Mouse (Mus musculus) left cerebral cortex, adult 8-10 months (tissue): ENCODE measurements around the gene Rprd1b. TPM values are rescaled to one million over a fixed set of nuclear protein-coding genes. Genes with fewer than 3 reads are reported as not detected.

Experiments
- DNase-seq, 2 experiments: peaks; one replicate each; pipeline ENCODE4 v3.0.0; 2022; ENCODE audit warnings: low spot score in 2 of 2
- total RNA-seq, 4 experiments: library from RNA; stranded (reverse); gene quantifications; 2 replicates each; pipeline ENCODE4 v1.2.4; 2022

Gene Rprd1b
- total RNA-seq, result 10 to 100 TPM; 64.6 to 72.5 (median 68.2) TPM

- DNase-seq, result peak; percentile 87 to 96
These were observed at the start of gene Rprd1b, which contains the start of gene Tti1 for GRCm38 (mm10) chr2:158028354-158028863. Gene Rprd1b, plus strand, starts transcription at chr2:158028497. Gene Tti1, minus strand, starts transcription at chr2:158028433.

DNA sequence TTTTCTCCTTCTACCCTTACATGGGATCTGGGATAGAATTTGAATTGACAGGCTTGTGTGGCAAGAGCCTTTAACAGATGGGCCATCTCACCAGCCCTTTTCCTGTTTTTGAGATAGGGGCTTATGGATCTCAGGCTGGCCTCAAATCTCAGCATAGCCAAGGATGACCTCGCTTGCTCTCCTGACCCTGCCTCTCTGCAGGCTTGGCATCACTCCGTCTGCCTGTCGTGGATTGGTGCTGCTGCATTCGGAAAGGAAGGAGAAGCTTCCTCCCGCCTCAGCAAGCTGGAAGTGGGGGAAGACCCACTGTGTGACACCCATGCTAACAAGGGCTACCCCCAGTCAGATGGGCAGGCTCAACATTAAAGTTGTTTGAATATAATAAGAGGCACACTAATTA lies 49.1 kb upstream of the Rprd1b start:
- DNase-seq, result no peak

GRCm38 (mm10) chr2:157982727-157983126 lies 45.6 kb upstream of the Rprd1b start:
- DNase-seq, result no peak

- no peak for DNase-seq
These were observed 45.0 kb upstream of the Rprd1b start for GRCm38 (mm10) chr2:157983276-157983675.

GRCm38 (mm10) chr2:157985611-157986010 lies 42.7 kb upstream of the Rprd1b start:
- DNase-seq, result no peak

DNA sequence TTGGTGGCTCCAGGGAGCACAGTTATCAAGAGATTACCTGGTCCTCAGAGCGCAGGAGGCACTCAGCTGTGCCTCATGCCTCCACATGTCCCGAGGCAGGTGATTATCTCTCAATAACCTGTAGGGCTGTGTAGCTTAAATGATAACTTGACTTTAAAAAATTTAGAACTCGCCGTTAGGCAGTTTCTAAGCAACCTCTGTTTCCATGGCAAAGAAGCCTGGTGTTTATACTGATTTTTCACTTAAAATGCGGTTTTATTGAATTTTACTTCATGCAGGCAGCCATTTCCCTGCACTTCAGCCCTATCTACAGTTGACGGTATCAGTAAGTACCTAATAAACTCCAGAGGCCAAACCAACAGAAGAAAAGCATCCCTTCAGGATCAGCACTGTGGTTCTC lies 42.1 kb upstream of the Rprd1b start:
- DNase-seq, result no peak

DNA sequence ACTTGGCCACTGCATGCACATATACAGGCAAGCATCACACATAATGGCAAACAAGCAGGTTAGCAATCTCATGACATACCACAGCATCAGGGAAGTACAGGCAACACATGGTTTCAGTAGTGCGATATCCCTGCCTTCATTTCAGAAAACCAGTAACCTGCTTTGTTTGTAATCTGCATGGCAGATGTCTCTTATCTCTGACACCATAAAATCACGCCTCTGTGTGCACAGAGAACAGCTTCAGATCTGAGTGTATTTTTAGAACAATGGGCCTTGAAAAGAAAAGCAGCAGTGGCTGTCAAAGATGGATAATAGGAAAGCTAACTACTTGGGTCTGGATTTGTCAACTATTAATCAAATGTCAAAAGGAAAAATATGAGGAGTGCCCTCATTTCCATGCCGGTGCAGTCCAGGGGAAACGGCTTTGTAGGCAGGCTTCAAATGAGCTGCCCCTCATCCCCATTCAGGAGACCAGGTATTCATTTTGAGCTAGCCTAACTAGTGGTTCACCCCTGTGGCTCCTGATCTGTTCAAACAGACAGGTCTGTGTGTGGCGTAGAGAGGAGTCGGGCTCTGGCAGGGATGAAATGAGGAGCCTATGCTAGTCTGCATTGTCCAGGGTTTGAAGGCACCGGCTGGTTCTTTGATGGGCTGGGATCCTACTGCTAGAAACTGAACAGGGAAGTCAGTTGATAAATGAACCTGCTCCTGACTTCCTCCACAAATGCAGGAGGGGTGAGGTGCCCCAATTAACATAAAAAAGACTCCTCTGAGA lies 39.7 kb upstream of the Rprd1b start:
- no peak for DNase-seq

- no peak for DNase-seq
These were observed 38.4 kb upstream of the Rprd1b start for GRCm38 (mm10) chr2:157989946-157990345.

- DNase-seq, result no peak
These were observed 37.3 kb upstream of the Rprd1b start for GRCm38 (mm10) chr2:157991026-157991425.

DNA sequence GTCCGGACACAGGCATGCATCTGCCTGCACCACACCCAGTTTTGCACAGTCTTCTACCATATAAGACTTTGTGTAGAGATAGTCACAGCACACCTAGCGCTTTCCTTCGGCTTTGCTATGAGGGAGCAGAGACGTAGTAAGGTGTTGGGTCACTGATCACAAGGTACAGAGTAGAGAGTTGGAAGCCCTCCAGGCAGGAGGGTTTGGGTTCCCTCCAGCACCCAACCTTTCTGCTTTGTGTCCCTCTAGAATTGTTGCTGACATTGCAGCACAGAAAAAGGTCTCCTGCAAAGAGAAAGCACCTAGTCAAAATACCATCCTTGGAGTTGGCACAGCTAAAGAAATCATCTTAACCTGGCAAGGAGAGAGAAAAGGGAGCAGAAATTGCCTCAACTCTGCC lies 35.8 kb upstream of the Rprd1b start:
- no peak for DNase-seq

- no peak for DNase-seq
These were observed 29.5 kb upstream of the Rprd1b start for GRCm38 (mm10) chr2:157998817-157999216.

GRCm38 (mm10) chr2:158004620-158005019 lies 23.7 kb upstream of the Rprd1b start:
- DNase-seq, result no peak

DNA sequence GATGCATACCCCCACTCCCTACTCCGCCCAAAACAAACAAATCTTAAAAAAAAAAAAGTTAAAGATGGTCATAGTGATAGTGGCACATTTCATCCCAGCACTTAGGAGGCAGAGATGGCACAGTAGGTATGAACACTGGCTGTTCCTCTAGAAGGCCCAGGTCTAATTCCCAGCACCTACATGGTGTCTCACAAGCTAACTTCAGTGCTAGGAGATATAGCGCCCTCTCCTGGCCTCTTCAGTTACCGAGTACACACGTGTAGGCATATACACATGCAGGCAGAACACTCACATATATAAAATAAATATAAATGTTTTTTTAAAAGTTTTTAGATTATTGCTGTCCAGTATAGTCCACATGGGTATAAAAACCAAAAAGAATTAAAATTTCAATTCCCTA lies 22.7 kb upstream of the Rprd1b start:
- DNase-seq, result no peak

GRCm38 (mm10) chr2:158009373-158009772 lies 18.9 kb upstream of the Rprd1b start:
- DNase-seq, result no peak

GRCm38 (mm10) chr2:158012608-158013007 lies 15.7 kb upstream of the Rprd1b start:
- DNase-seq, result no peak

DNA sequence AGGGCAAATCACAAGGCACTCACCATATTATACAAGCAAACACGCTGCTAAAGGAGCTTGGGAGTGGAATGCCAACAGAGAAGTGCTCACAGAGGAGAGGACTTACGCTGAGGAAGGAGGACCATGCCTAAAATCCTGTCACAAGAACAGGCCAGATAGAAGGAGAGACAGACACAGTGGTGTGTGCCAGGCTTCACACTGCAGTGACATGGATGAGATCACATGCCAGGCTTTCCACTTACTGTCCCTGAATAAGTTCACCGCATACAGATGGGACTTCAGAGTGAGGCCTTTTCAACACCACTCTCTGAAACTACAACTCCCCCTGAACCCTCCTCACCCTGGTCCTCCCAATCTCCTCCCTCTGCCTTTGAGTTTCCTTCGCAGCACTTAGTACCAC lies 11.0 kb upstream of the Rprd1b start:
- no peak for DNase-seq

DNA sequence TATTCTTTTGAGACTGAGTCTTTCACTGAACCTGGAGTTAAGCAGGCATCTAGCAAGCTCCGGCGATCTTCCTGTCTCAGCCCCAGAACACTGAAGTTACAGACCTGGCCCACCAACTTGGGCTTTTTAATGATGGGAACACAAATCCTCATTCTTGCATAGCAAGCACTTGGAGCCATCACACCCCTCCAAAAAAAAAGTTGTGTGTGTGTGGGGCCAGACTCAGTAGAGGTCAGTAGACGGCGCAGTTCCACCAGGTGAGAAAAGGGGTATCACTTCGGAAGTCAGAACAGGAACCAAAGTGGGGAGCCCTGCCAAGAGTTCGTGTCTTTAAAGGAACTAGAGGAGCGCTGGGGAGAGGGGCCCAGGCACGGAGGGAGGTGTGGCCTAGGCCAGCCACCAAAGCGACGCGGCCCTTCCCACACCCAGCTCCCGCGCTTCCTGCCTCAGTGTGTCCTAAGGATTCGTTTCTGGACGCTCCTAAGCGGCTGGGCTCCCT lies 393 bp upstream of the Rprd1b start:
- DNase-seq, result no peak

GRCm38 (mm10) chr2:158030007-158030406 lies 1.7 kb downstream of the Rprd1b start:
- no peak for DNase-seq

DNA sequence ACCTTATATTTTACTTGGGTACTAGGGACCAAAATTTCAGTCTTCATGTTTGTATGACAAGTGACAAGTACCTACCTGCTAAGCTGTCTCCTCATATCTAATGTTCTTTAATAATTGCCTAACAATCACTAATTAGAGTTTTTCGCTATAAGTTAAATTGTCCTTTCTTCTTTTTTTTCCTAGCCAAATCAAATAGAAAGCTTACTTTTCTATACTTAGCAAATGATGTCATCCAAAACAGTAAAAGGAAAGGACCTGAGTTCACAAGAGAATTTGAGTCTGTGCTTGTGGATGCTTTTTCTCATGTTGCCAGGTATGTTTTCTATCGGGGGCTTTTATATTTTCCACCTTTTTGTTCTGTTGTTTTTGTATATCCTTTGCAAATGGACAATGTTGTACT lies 7.5 kb downstream of the Rprd1b start:
- DNase-seq, result no peak

GRCm38 (mm10) chr2:158036408-158036807 lies 8.1 kb downstream of the Rprd1b start:
- no peak for DNase-seq

DNA sequence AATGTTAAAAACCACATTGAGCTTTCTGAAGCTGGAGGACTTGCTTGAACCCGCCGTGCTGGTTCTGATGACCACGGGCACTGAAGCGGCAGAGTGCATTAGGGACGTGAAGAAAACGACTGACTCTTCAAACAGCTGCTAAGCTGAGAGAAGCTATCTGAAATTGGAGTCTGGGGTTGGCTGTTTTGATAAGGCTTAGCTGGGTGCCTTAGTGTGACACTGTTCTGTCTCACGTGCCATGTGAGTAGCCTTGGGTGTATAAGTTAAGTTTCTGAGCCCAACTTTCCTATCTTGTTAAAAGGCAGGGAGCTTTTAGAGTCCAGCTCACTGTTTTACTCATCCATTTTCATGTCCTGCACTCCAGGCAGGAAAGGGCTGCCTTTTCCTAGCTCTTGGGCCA lies 8.7 kb downstream of the Rprd1b start:
- no peak for DNase-seq

DNA sequence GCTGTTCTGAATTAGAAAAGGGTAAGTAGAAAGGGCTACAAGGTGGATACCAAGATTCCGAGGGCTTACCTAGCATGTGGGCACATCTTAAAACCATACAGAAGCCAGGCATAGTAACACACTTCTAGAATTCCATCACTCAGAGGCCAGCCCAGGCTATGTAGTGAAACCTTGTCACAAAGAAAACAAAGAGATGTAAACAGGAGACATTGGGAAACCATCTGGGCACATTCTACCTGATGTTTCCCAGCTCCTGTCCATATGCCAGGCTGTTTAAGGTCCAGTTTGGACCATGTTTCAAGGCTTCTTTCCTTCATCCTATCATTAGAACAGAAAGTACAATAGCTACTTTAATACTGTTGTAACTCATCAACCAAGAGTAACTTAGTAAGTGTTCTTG lies 9.3 kb downstream of the Rprd1b start:
- DNase-seq, result no peak

DNA sequence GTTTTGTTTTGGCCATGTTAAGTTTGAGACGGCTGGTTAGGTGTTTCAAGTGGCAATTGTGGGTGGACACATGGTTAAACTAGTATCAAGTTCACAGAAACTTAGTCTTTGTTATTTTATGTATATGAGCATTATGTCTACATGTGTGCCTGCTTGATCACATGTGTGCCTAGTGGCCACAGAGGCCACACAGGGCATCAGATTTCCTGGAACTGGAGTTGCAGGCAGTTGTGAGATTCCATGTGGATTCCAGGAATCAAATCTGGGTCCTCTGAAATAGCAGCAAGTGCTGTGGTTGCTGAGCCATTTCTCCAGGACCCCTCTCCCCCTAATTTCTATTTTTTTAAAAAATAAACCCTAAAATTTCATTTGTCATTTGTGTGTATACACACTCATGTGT lies 11.4 kb downstream of the Rprd1b start:
- no peak for DNase-seq
